Mouse (Mus musculus) heart, postnatal 25 days (tissue): ENCODE measurements around the gene Trpc4. TPM values are rescaled to one million over a fixed set of nuclear protein-coding genes. Genes with fewer than 3 reads are reported as not detected.

Experiments
- DNase-seq: peaks from one replicate; pipeline ENCODE4 v3.0.0; 2022; ENCODE audit warnings: low spot score
- intact Hi-C: fragments of 180-260 bp; cut with DNase I; formaldehyde crosslinking; loops from one replicate; pipeline ENCODE4 v1.15.1; 2025
- total RNA-seq, 2 experiments: library from RNA; stranded (reverse); gene quantifications; 2 replicates each; pipeline ENCODE4 v1.2.3; 2021

Trpc4 gene
- under 1 TPM in 1 of 2 experiments, not detected in 1; 0.11 TPM for total RNA-seq

- DNase-seq, result no peak
- intact Hi-C loops, result no loop called here
Observed at GRCm38 (mm10) chr3:54155639-54156315, at the start of gene Trpc4. TSS of gene Trpc4 (plus strand) at chr3:54156035.

DNA sequence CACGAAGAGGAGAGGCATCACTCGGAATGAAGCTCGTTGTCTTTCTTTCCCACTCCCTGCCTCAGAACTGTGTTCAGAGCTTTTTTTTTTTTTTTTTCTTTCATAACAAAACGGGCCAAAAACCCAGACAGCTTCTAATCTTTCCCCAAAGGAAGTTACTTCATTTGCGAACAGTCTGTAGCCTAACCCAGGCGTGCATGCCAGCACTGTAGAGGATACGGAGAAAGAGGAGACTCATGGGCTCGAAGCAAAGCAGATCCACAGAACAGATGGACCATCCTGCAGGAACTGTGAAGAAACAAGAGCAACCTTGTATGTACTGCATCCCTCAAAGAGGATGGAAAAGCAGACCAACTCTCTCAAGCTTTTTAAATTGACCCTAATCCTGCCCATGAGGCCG lies 44.3 kb upstream of the Trpc4 start:
- no peak for DNase-seq
- intact Hi-C loops, result no loop called here

- no peak for DNase-seq
- intact Hi-C loops, result no loop called here
Observed at GRCm38 (mm10) chr3:54135376-54135775, 20.5 kb upstream of the Trpc4 start.

DNA sequence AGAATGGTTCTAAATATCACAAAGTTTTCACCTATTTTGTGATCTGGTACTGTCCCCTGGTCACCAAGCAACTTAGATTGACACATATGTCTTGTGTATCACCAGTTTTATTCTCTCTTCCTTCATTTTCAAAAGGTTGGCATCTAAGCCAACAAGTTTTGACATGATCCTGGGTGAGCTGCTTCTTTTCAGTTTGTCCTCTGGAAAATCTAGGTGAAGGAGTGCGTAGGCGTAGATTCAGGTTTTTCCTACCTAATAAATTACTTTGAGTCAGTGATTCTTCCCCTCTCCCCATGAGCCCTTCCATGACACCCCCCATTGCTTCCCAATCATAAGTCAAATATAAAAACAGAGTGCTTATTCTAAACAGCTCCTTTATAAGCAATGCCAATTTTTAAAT lies 14.5 kb upstream of the Trpc4 start:
- intact Hi-C loops, result no loop called here
- DNase-seq, result no peak

DNA sequence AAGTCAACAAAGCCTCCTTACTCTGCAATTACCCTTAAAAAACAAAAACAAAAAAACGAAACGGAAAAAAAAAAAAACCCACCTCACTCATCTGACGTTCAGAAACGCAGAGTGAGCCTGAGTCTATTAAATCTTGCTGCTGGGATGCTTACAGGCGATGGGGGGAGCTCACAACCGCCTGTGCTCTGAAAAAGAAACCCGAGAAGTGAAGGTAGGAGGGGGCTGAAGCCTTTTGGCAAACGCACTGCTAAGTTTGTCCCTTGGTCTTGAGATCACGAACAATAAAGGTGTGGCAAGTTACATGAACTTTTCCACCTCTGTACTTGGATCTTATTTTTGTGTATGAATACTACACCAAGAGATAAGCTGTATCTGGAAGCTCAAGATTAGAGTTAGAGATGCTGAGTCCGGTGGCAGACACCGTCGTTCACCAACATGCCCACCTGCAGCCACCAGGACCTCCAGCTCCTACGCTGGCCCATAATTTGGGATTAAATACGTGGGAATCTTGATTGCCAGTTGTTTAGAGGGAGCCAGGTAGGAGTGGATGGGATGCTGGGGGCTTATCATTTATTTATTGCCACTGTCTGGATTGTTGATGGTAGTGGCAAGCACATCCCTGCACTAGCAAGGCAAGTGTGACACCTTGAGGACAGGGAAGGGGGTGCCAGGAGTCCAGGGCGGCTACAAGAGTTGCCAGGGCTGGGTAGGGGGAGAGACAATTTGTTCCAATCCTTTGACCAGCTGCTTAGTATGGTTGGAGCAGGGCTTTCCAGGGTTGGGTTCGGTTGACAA lies 794 bp upstream of the Trpc4 start:
- no peak for DNase-seq

GRCm38 (mm10) chr3:54156316-54157000 lies 623 bp downstream of the Trpc4 start:
- intact Hi-C loops, result no loop called here
- DNase-seq, result no peak

More for the DNA sequence above, 794 bp upstream of the Trpc4 start:
- intact Hi-C loops, result no loop called here

DNA sequence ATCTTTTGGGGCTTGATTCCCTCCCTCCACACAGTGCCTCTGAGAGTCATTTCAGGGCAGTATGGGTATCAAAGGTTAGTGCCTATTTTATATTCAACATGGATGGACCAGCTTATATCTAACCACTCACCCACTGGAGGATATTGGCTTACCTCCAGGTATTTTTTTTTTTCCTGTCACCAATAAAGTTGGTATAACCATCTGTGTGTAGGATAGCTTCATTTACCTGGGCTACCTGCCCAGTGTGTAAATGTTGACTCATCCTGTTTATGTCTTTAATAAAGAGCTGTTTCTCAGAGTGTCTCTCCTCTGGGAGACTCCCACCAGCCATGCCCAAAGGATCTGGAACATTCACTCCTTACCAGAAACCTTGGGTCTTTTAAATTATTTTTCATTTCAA lies 14.9 kb downstream of the Trpc4 start:
- intact Hi-C loops, result no loop called here
- no peak for DNase-seq

GRCm38 (mm10) chr3:54177296-54177695 lies 21.5 kb downstream of the Trpc4 start:
- no peak for DNase-seq
- intact Hi-C loops, result no loop called here

DNA sequence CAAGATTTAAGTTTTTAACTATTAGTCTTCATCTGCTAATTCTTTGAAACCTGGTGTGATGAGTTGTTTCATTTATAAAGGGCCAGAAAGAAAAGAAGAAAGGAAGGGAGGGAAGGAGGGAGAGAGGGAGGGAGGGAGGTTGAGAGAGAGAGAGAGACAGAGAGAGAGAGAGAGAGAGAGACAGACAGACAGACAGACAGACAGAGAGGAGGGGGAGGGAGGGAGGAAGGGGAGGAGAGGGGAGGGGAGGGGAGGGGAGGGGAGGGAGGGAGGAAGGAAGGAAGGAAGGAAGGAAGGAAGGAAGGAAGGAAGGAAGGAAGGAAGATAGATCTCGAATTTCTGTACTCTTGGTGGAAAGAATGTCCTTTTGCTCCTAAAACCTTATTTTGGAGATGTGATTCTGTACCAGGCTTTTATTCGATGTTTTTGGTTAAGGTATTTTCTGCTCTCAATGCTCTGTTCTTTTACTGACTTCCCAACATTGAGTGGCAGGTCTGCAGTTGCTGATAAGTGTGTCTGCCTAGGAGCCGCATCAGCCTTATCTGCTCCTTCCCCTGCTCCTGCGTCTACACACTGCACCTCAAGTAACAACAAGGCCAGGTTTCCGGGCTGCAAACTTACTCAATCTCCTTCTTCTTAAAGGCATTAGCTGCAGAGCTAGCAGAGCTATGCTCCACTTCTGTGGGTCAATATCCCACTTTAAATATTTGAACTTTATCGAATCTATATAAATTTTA lies 35.3 kb downstream of the Trpc4 start:
- DNase-seq, result no peak
- intact Hi-C loops, result no loop called here

DNA sequence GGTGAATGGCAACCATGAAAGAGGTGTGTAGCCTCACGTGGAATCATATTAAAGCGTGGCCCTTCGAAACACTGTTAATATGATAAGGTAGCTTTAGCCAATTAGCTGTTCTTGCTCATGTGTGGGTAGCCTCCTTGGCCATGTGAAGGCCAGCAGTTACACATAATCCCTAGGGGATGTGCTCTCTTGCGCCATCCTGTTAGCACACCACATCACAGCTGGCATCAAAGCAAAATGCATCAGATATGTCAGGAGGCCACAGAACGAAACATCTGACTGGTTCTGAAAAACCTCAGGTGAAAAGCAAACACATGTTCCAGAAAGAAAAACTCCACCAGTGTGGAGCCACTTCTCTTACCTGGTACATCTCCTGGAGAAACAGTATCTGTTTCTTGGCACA lies 45.4 kb downstream of the Trpc4 start:
- DNase-seq, result no peak
- intact Hi-C loops, result no loop called here

- intact Hi-C loops, result no loop called here
- DNase-seq, result no peak
Observed at GRCm38 (mm10) chr3:54204386-54204785, 48.6 kb downstream of the Trpc4 start.

GRCm38 (mm10) chr3:54210112-54210511 lies 54.3 kb downstream of the Trpc4 start:
- DNase-seq, result no peak
- intact Hi-C loops, result no loop called here

GRCm38 (mm10) chr3:54211441-54211840 lies 55.6 kb downstream of the Trpc4 start:
- intact Hi-C loops, result no loop called here
- DNase-seq, result no peak

GRCm38 (mm10) chr3:54222549-54222948 lies 66.7 kb downstream of the Trpc4 start:
- intact Hi-C loops, result no loop called here
- no peak for DNase-seq

GRCm38 (mm10) chr3:54228463-54228862 lies 72.6 kb downstream of the Trpc4 start:
- intact Hi-C loops, result no loop called here
- no peak for DNase-seq

DNA sequence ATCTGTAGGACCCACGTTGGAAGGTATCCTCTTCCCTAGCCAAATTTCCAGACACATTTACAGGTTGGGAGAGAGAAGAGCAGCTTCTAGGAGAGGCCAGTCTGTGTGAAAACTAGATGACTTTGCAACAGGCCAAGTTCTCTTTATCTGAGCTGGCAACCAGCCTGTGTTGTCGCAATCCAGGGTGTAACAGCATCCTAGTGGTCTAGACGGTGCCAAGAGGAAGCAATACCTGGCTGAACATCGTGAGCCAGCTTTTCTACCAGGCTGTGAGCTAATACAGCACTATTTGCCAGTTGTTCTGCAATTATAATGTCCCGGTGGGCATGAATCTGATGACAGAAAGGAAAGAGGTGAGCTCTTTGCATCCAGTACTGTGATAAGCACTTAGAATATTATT lies 83.1 kb downstream of the Trpc4 start:
- no peak for DNase-seq
- intact Hi-C loops, result no loop called here

- intact Hi-C loops, result no loop called here
- no peak for DNase-seq
Observed at GRCm38 (mm10) chr3:54239426-54239825, 83.6 kb downstream of the Trpc4 start.

GRCm38 (mm10) chr3:54243136-54243535 lies 87.3 kb downstream of the Trpc4 start:
- intact Hi-C loops, result no loop called here
- DNase-seq, result no peak

GRCm38 (mm10) chr3:54244729-54245465 lies 89.1 kb downstream of the Trpc4 start:
- intact Hi-C loops, result no loop called here
- no peak for DNase-seq

- no peak for DNase-seq
- intact Hi-C loops, result no loop called here
Observed at GRCm38 (mm10) chr3:54246416-54246815, 90.6 kb downstream of the Trpc4 start.
